Mouse (Mus musculus): ENCODE measurements around the gene C2cd2l.

GRCm38 (mm10) chr9:44292490-44292889, 27.6 kb downstream of the C2cd2l start:
- no peak for TF ChIP-seq CTCF (IDR thresholded peaks at IDR 0.05; ENCODE audit: insufficient read depth, low read depth, low read length)
- no peak for TF ChIP-seq POLR2A (IDR thresholded peaks at IDR 0.05; ENCODE audit: insufficient read depth, low read depth, low read length)

All from olfactory bulb, adult 2 months (tissue).